Mouse (Mus musculus) hindbrain, postnatal 0 days (tissue): Measurements from ENCODE around the gene Syt14. TPM values are rescaled to one million over a fixed set of nuclear protein-coding genes. Genes with fewer than 3 reads are reported as not detected.
A peak's percentile ranks its signal among the peaks of the same experiment; 100 is the strongest.

ENCODE experiments used
- ATAC-seq: fragments of 200-750 bp; cut with Nextera tagmentation; 2 replicates; pipeline ENCODE4 v1.8.0; 2017; ENCODE audit warnings: mild to moderate bottlenecking, moderate TSS enrichment, moderate library complexity
- DNase-seq: peaks from one replicate; pipeline ENCODE4 v3.0.0-alpha.2; 2015; ENCODE audit warnings: low spot score
- H3K27ac ChIP-seq: fragments of 300-500 bp; sonication (generic); 2 replicates; pipeline ENCODE4 v1.5.1; 2014; ENCODE audit warnings: mild to moderate bottlenecking
- H3K27me3 ChIP-seq: fragments of 300-500 bp; sonication (generic); 2 replicates; pipeline ENCODE4 v1.6.1; 2014; ENCODE audit warnings: low read length, mixed read lengths; ENCODE audit not compliant: insufficient read depth
- H3K36me3 ChIP-seq: fragments of 300-500 bp; sonication (generic); 2 replicates; pipeline ENCODE4 v1.6.1; 2014; ENCODE audit warnings: low read length, mixed read lengths; ENCODE audit not compliant: insufficient read depth
- H3K4me1 ChIP-seq: fragments of 300-500 bp; sonication (generic); 2 replicates; pipeline ENCODE4 v1.6.1; 2014; ENCODE audit warnings: antibody characterized with exemption, low read length, mixed read lengths; ENCODE audit not compliant: insufficient read depth
- H3K4me2 ChIP-seq: fragments of 300-500 bp; sonication (generic); 2 replicates; pipeline ENCODE4 v1.6.1; 2014; ENCODE audit warnings: low read depth, mild to moderate bottlenecking, low read length, moderate library complexity, mixed read lengths
- H3K4me3 ChIP-seq: fragments of 300-500 bp; sonication (generic); 2 replicates; pipeline ENCODE4 v1.5.1; 2014; ENCODE audit warnings: low read length
- H3K9ac ChIP-seq: fragments of 300-500 bp; sonication (generic); replicated peaks from 2 replicates; pipeline ENCODE4 v1.6.1; 2014; ENCODE audit warnings: mild to moderate bottlenecking, low read length, moderate library complexity, mixed read lengths
- H3K9me3 ChIP-seq: fragments of 300-500 bp; sonication (generic); 2 replicates; pipeline ENCODE4 v1.6.1; 2016; ENCODE audit warnings: low read length, mixed read lengths
- CTCF ChIP-seq: IDR thresholded peaks from 2 replicates; pipeline ENCODE4 v1.5.1; 2016; ENCODE audit warnings: antibody characterized with exemption, control low read depth, low read depth
- WGBS: fragments of 180-500 bp; shearing (Covaris S2); extraction: QIAGEN DNeasy Blood & Tissue Kit; methylation state at CpG from one replicate; pipeline ENCODE4 v1.1.7; 2014; 5-methylcytosine and 5-hydroxymethylcytosine counted together
- polyA plus RNA-seq: library from polyadenylated mRNA; unstranded; fragments of >200 nt; fragmentation: Nextera tagmentation; extraction: Ambion mirVana; gene quantifications from 2 replicates; pipeline ENCODE4 v1.2.1, GENCODE M21; 2015
- total RNA-seq: library from RNA; depleted of rRNA; stranded (reverse); fragments of >200 nt; gene quantifications from 2 replicates; pipeline ENCODE4 v1.2.3, GENCODE M21; 2014

The Syt14 gene
- total and polyA plus RNA-seq, 2 experiments from 2014 or later = 4.1 to 10.8 TPM

- H3K9me3 ChIP-seq = no peaks in the 10 kb centered on the region
- H3K27me3 ChIP-seq = no peaks in the 10 kb centered on the region
- DNase-seq (peak; percentile 41), ATAC-seq (no peak)
- no peak for TF ChIP-seq CTCF
- H3K4me2 ChIP-seq = no peak overlapping the region
- H3K9ac ChIP-seq = no peak overlapping the region
- H3K27ac ChIP-seq = no peak overlapping the region
- H3K4me1 ChIP-seq = no peaks in the 10 kb centered on the region
- no peak overlapping the region for H3K4me3 ChIP-seq
- 73% methylated on average over 5 of the region's 5 CpGs for WGBS
- H3K36me3 ChIP-seq = no peaks in the 10 kb centered on the region
Observed at GRCm38 (mm10) chr1:192962323-192962722, 73.3 kb downstream of the Syt14 start.

- 28% methylated on average over 2 of the region's 2 CpGs for WGBS
- Histone ChIP-seq H3K27me3 (no peaks in the 10 kb centered on the region), H3K36me3 (no peaks in the 10 kb centered on the region), H3K4me3 (no peak overlapping the region), H3K27ac (peak overlapping the region; percentile 51; the same call in 1 of the 2 replicates), H3K4me1 (0 out of 2 replicates have a peak, but pooled peaks cover 2% of the 10 kb centered on the region), H3K4me2 (no peak overlapping the region), H3K9me3 (no peaks in the 10 kb centered on the region), H3K9ac (no peak overlapping the region)
- TF ChIP-seq CTCF = no peak
- DNase-seq = peak; percentile 31
- ATAC-seq = no peak
Observed at GRCm38 (mm10) chr1:192947839-192948173, 87.8 kb downstream of the Syt14 start.

GRCm38 (mm10) chr1:192947170-192947838 is 88.3 kb downstream of the Syt14 start:
- Histone ChIP-seq H3K27me3 (no peaks in the 10 kb centered on the region), H3K4me3 (no peak overlapping the region), H3K9ac (no peak overlapping the region), H3K9me3 (no peaks in the 10 kb centered on the region), H3K36me3 (no peaks in the 10 kb centered on the region), H3K4me2 (no peak overlapping the region), H3K27ac (peak overlapping the region; percentile 51; the same call in 1 of the 2 replicates), H3K4me1 (0 out of 2 replicates have a peak, but pooled peaks cover 2% of the 10 kb centered on the region)
- DNase-seq (no peak), ATAC-seq (no peak)
- TF ChIP-seq CTCF = no peak
- 26% methylated on average over 1 of the region's 1 CpGs for WGBS

GRCm38 (mm10) chr1:192939033-192939432 is 96.5 kb downstream of the Syt14 start:
- Histone ChIP-seq H3K9ac (no peak overlapping the region), H3K9me3 (no peaks in the 10 kb centered on the region), H3K36me3 (no peaks in the 10 kb centered on the region), H3K4me2 (no peak overlapping the region), H3K4me1 (no peaks in the 10 kb centered on the region), H3K4me3 (no peak overlapping the region), H3K27me3 (no peaks in the 10 kb centered on the region), H3K27ac (no peak overlapping the region)
- ATAC-seq (no peak), DNase-seq (no peak)
- TF ChIP-seq CTCF = no peak
- WGBS = 53% methylated on average over 2 of the region's 2 CpGs

- no peak overlapping the region for H3K9ac ChIP-seq
- no peak for DNase-seq
Observed at GRCm38 (mm10) chr1:192937956-192938355, 97.6 kb downstream of the Syt14 start.

GRCm38 (mm10) chr1:192931797-192932196 is 103.8 kb downstream of the Syt14 start:
- H3K4me2 ChIP-seq = no peak overlapping the region
- H3K9ac ChIP-seq = no peak overlapping the region
- WGBS = 85% methylated on average over 3 of the region's 3 CpGs
- H3K9me3 ChIP-seq = no peaks in the 10 kb centered on the region
- no peaks in the 10 kb centered on the region for H3K4me1 ChIP-seq
- no peak for ATAC-seq
- TF ChIP-seq CTCF = no peak
- no peak overlapping the region for H3K4me3 ChIP-seq
- H3K27ac ChIP-seq = no peak overlapping the region
- no peak for DNase-seq
- H3K27me3 ChIP-seq = no peaks in the 10 kb centered on the region
- H3K36me3 ChIP-seq = peaks cover 4% of the 10 kb centered on the region

More at GRCm38 (mm10) chr1:192937956-192938355, 97.6 kb downstream of the Syt14 start:
- Histone ChIP-seq H3K4me2 (no peak overlapping the region), H3K4me1 (no peaks in the 10 kb centered on the region), H3K36me3 (peaks cover 2% of the 10 kb centered on the region; the same call in 1 of the 2 replicates), H3K27me3 (no peaks in the 10 kb centered on the region), H3K9me3 (no peaks in the 10 kb centered on the region), H3K27ac (no peak overlapping the region), H3K4me3 (no peak overlapping the region)
- no peak for TF ChIP-seq CTCF
- ATAC-seq = no peak
- WGBS = 80% methylated on average over 2 of the region's 2 CpGs

- Histone ChIP-seq H3K27me3 (no peaks in the 10 kb centered on the region), H3K4me1 (no peaks in the 10 kb centered on the region), H3K9me3 (peaks cover 4% of the 10 kb centered on the region; the same call in 1 of the 2 replicates), H3K27ac (no peak overlapping the region), H3K36me3 (no peaks in the 10 kb centered on the region), H3K9ac (no peak overlapping the region), H3K4me2 (no peak overlapping the region), H3K4me3 (no peak overlapping the region)
- no peak for ATAC-seq
- peak; percentile 53 for DNase-seq
- WGBS = 61% methylated on average over 3 of the region's 3 CpGs
- peak; percentile 46 for TF ChIP-seq CTCF
Observed at GRCm38 (mm10) chr1:192912101-192912728, 123.4 kb downstream of the Syt14 start.
